Mouse (Mus musculus) thymus, adult 2 months (tissue): ENCODE measurements at regions not wholly inside any gene's neighbourhood (a gene's known extent, or its start where the extent isn't known, plus 50 kb on each side); places are given as distances from the start of the nearest gene placed in this dataset.

Experiments used
- DNase-seq: peaks from one replicate; pipeline ENCODE4 v3.0.0; 2021
- H3K27ac ChIP-seq: fragments of 200-500 bp; 2 replicates; pipeline ENCODE4 v1.5.1; 2012; ENCODE audit warnings: low read length, control low read depth; ENCODE audit not compliant: control insufficient read depth, insufficient read depth
- H3K27me3 ChIP-seq: fragments of 200-500 bp; 2 replicates; pipeline ENCODE4 v1.6.1; 2012; ENCODE audit warnings: mild to moderate bottlenecking, low read length, moderate library complexity, mixed read lengths; ENCODE audit not compliant: control insufficient read depth, insufficient read depth
- H3K36me3 ChIP-seq: fragments of 200-500 bp; 2 replicates; pipeline ENCODE4 v1.6.1; 2012; ENCODE audit warnings: mild to moderate bottlenecking, low read length, moderate library complexity; ENCODE audit not compliant: control insufficient read depth, insufficient read depth
- H3K4me1 ChIP-seq: fragments of 200-500 bp; replicated peaks from 2 replicates; pipeline ENCODE4 v1.6.1; 2012; ENCODE audit warnings: low read length; ENCODE audit not compliant: control insufficient read depth, insufficient read depth
- H3K4me3 ChIP-seq: fragments of 200-500 bp; 2 replicates; pipeline ENCODE4 v1.5.1; 2012; ENCODE audit warnings: mild to moderate bottlenecking, low read length, control low read depth, moderate library complexity; ENCODE audit not compliant: control insufficient read depth, insufficient read depth
- CTCF ChIP-seq: fragments of 200-500 bp; IDR thresholded peaks from 2 replicates; pipeline ENCODE4 v1.5.1; 2012; ENCODE audit warnings: mild to moderate bottlenecking, control low read depth, low read length, moderate library complexity, borderline replicate concordance; ENCODE audit not compliant: control insufficient read depth, poor library complexity, insufficient read depth; ENCODE audit errors: extremely low read depth
- POLR2A ChIP-seq: fragments of 200-500 bp; IDR thresholded peaks from 2 replicates; pipeline ENCODE4 v1.6.1; 2012; ENCODE audit warnings: mild to moderate bottlenecking, low read length, control low read depth, moderate library complexity; ENCODE audit not compliant: control insufficient read depth, poor library complexity, insufficient read depth; ENCODE audit errors: extremely low read depth
- WGBS: fragments of 180-500 bp; shearing (Covaris S2); methylation state at CpG from one replicate; pipeline ENCODE4 v1.1.7; 2018; 5-methylcytosine and 5-hydroxymethylcytosine counted together

DNA sequence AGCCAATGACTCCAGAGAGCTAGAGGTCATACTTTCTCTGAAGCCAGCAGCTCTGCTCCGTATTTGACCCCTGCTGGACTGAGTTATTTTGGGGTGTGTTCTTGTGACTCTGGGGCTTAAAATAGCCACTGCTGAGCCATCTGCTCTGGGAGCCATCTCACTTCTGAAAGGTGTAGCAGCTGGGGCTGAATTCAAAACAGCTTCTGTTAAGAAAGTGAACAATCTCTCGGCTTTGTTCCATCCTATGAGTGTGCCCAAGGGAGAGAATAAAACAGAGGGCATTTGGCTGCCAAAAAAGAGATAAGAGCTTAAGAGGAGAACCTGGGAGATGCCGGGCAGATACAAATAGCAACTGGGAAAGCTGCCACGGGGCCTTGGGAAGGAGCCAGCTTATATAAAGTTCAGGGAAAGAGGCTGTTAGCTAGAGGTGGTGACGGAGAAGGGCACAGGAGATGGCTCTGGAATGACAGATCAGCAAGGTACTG is 611.7 kb upstream of the Castor2 start:
- Histone ChIP-seq H3K27ac (no peak overlapping the region), H3K36me3 (no peaks in the 10 kb centered on the region), H3K27me3 (no peaks in the 10 kb centered on the region), H3K4me1 (no peaks in the 10 kb centered on the region), H3K4me3 (no peak overlapping the region)
- TF ChIP-seq CTCF (no peak), POLR2A (no peak)
- 76% methylated on average over 5 of the region's 5 CpGs for WGBS
- DNase-seq, result no peak

DNA sequence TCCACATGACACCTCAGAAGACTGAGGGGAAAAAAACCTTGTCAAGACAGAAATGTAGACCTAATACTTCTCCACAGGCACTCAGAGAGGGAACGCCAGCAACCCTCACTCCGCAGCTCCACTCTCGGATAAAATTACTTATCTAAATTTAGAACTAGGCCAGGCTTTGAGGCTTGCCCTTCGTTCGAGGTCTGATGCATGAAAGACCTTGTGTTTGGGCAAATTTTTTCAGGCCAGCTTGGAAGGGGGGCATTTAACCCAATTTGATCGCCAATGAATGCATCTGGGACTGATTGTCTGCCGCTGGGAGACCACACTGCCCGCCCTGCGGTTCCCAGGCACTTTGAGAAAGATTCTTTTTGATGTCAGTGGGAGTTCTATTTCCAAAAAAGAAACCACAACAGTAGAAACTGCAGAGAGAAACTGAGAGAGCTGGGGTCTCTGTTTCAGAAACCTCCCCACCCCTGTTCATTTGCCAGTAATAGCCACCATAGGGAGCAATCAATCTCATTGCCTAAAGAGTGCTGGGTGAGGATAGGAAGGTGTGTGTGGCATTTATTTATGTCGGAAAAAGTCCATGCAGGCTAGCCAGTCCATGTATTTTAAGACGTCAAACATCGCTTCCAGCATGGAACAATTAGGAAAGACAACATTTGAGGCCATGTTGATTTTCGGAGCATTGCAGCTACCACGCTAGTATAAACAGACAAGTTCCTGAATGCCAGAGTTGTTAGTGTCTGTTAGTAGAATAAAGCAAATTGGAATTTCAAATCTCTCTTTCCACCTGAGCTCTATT is 617.0 kb upstream of the Castor2 start:
- 83% methylated on average over 14 of the region's 14 CpGs for WGBS
- no peak for DNase-seq
- TF ChIP-seq CTCF (no peak), POLR2A (no peak)
- Histone ChIP-seq H3K4me1 (no peaks in the 10 kb centered on the region), H3K36me3 (no peaks in the 10 kb centered on the region), H3K27me3 (no peaks in the 10 kb centered on the region), H3K27ac (no peak overlapping the region), H3K4me3 (no peak overlapping the region)

DNA sequence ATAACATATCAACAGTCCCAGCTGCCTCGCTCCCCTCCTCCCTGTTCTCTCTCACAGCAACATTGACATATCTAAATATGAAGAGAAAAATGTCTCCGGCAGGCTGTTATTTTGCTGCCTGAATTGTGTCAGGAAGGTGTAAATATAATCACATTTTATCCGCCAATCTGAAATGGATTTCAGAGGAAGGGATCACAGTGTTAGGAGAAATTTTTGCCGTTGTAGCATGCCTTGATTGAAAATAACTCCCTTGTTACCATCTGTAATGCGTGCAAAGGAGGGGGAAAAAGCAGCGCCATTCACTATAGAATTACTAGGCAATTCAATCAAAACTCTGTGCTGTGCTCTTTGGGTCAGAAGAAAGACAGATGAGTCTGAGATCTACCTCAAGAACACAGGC is 620.3 kb upstream of the Castor2 start:
- no peaks in the 10 kb centered on the region for H3K36me3 ChIP-seq
- H3K4me3 ChIP-seq, result no peak overlapping the region
- no peaks in the 10 kb centered on the region for H3K27me3 ChIP-seq
- no peak for DNase-seq
- H3K4me1 ChIP-seq, result no peaks in the 10 kb centered on the region
- no peak overlapping the region for H3K27ac ChIP-seq
- 92% methylated on average over 6 of the region's 6 CpGs for WGBS
- TF ChIP-seq POLR2A, result no peak
- TF ChIP-seq CTCF, result no peak

- 87% methylated on average over 7 of the region's 7 CpGs for WGBS
- no peak overlapping the region for H3K27ac ChIP-seq
- no peaks in the 10 kb centered on the region for H3K4me1 ChIP-seq
- no peaks in the 10 kb centered on the region for H3K27me3 ChIP-seq
- DNase-seq, result no peak
- H3K36me3 ChIP-seq, result no peaks in the 10 kb centered on the region
- no peak overlapping the region for H3K4me3 ChIP-seq
- TF ChIP-seq CTCF (no peak), POLR2A (no peak)
Observed at GRCm38 (mm10) chr5:133453349-133454049, 646.0 kb upstream of the Castor2 start.

GRCm38 (mm10) chr5:133449926-133450325 is 649.6 kb upstream of the Castor2 start:
- Histone ChIP-seq H3K4me3 (no peak overlapping the region), H3K27ac (no peak overlapping the region), H3K27me3 (no peaks in the 10 kb centered on the region), H3K4me1 (no peaks in the 10 kb centered on the region), H3K36me3 (no peaks in the 10 kb centered on the region)
- WGBS, result 89% methylated on average over 3 of the region's 3 CpGs
- TF ChIP-seq CTCF (no peak), POLR2A (no peak)
- no peak for DNase-seq

DNA sequence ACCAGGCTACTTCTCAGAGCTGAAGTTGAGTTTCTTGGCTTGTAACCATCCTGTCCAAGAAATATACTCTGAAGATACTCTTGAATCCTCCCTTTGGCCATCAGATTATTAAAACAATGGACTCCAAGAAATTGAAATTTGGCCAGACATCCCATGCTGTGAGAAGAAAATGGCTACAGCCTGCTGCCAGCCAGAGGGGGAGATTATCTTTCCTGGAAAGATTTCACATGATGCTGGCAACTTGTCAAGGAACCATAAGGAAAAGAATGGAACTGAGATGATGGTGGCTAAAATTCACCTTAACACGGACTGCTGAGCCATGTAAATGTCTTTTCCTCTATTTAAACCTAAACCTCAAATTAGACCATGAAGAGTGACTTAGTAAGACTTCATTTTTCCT is 698.7 kb upstream of the Castor2 start:
- H3K4me1 ChIP-seq, result no peaks in the 10 kb centered on the region
- 52% methylated on average over 1 of the region's 1 CpGs for WGBS
- H3K4me3 ChIP-seq, result no peak overlapping the region
- no peak for DNase-seq
- H3K27me3 ChIP-seq, result no peaks in the 10 kb centered on the region
- no peak for TF ChIP-seq POLR2A
- no peak for TF ChIP-seq CTCF
- no peaks in the 10 kb centered on the region for H3K36me3 ChIP-seq
- no peak overlapping the region for H3K27ac ChIP-seq
